Mouse (Mus musculus) midbrain, embryonic 14.5 days (tissue): ENCODE measurements at regions not wholly inside any gene's neighbourhood (a gene's known extent, or its start where the extent isn't known, plus 50 kb on each side); places are given as distances from the start of the nearest gene placed in this dataset.

Experiments
- ATAC-seq: fragments of 200-750 bp; cut with Nextera tagmentation; 2 replicates; pipeline ENCODE4 v1.8.0; 2017; ENCODE audit warnings: moderate number of reproducible peaks, moderate library complexity; ENCODE audit not compliant: low FRiP score, low TSS enrichment
- DNase-seq: peaks from one replicate; pipeline ENCODE4 v3.0.0-alpha.2; 2015
- H3K27ac ChIP-seq: fragments of 300-500 bp; sonication (generic); replicated peaks from 2 replicates; pipeline ENCODE4 v1.5.1; 2014; ENCODE audit warnings: mild to moderate bottlenecking, low read depth, low read length, moderate library complexity
- H3K27me3 ChIP-seq: fragments of 300-500 bp; sonication (generic); 2 replicates; pipeline ENCODE4 v1.6.1; 2014; ENCODE audit warnings: low read length, control low read depth, mixed read lengths; ENCODE audit not compliant: control insufficient read depth, insufficient read depth
- H3K36me3 ChIP-seq: fragments of 300-500 bp; sonication (generic); 2 replicates; pipeline ENCODE4 v1.6.1; 2014; ENCODE audit warnings: low read length, control low read depth; ENCODE audit not compliant: control insufficient read depth, insufficient read depth
- H3K4me1 ChIP-seq: fragments of 300-500 bp; sonication (generic); 2 replicates; pipeline ENCODE4 v1.6.1; 2014; ENCODE audit warnings: mild to moderate bottlenecking, antibody characterized with exemption, low read length, control low read depth; ENCODE audit not compliant: control insufficient read depth, insufficient read depth
- H3K4me2 ChIP-seq: fragments of 300-500 bp; sonication (generic); 2 replicates; pipeline ENCODE4 v1.6.1; 2014; ENCODE audit warnings: mild to moderate bottlenecking, low read length, moderate library complexity
- H3K4me3 ChIP-seq: fragments of 300-500 bp; sonication (generic); replicated peaks from 2 replicates; pipeline ENCODE4 v1.5.1; 2014; ENCODE audit warnings: low read depth, low read length
- H3K9ac ChIP-seq: fragments of 300-500 bp; sonication (generic); replicated peaks from 2 replicates; pipeline ENCODE4 v1.6.1; 2014; ENCODE audit warnings: mild to moderate bottlenecking, low read length, moderate library complexity
- H3K9me3 ChIP-seq: fragments of 300-500 bp; sonication (generic); 2 replicates; pipeline ENCODE4 v1.6.1; 2016; ENCODE audit warnings: low read length, control low read depth, mixed read lengths; ENCODE audit not compliant: control insufficient read depth
- WGBS: fragments of 180-500 bp; shearing (Covaris S2); extraction: QIAGEN DNeasy Blood & Tissue Kit; methylation state at CpG from one replicate; pipeline ENCODE4 v1.1.7; 2014; 5-methylcytosine and 5-hydroxymethylcytosine counted together

GRCm38 (mm10) chr10:54858075-54858474 lies 781.7 kb upstream of the Man1a start:
- H3K36me3 ChIP-seq: no peaks in the 10 kb centered on the region
- DNase-seq (no peak), ATAC-seq (no peak)
- no peak overlapping the region for H3K27ac ChIP-seq
- H3K4me2 ChIP-seq: no peak overlapping the region
- no peaks in the 10 kb centered on the region for H3K27me3 ChIP-seq
- no peak overlapping the region for H3K9ac ChIP-seq
- H3K4me1 ChIP-seq: no peaks in the 10 kb centered on the region
- no peak overlapping the region for H3K4me3 ChIP-seq
- H3K9me3 ChIP-seq: no peaks in the 10 kb centered on the region

- no peak overlapping the region for H3K4me2 ChIP-seq
Observed at GRCm38 (mm10) chr10:54841591-54841990, 765.2 kb upstream of the Man1a start.

GRCm38 (mm10) chr10:54839008-54839407 lies 762.6 kb upstream of the Man1a start:
- Histone ChIP-seq H3K27ac (no peak overlapping the region), H3K36me3 (no peaks in the 10 kb centered on the region), H3K4me1 (no peaks in the 10 kb centered on the region), H3K9ac (no peak overlapping the region), H3K9me3 (no peaks in the 10 kb centered on the region), H3K4me2 (no peak overlapping the region), H3K27me3 (no peaks in the 10 kb centered on the region), H3K4me3 (no peak overlapping the region)
- ATAC-seq (no peak), DNase-seq (no peak)

More at GRCm38 (mm10) chr10:54841591-54841990, 765.2 kb upstream of the Man1a start:
- no peak overlapping the region for H3K4me3 ChIP-seq
- no peaks in the 10 kb centered on the region for H3K27me3 ChIP-seq
- H3K36me3 ChIP-seq: no peaks in the 10 kb centered on the region
- DNase-seq (no peak), ATAC-seq (no peak)
- no peaks in the 10 kb centered on the region for H3K9me3 ChIP-seq
- H3K27ac ChIP-seq: no peak overlapping the region
- H3K4me1 ChIP-seq: no peaks in the 10 kb centered on the region
- 90% methylated on average over 2 of the region's 2 CpGs for WGBS
- H3K9ac ChIP-seq: no peak overlapping the region

GRCm38 (mm10) chr10:54814604-54815122 lies 738.3 kb upstream of the Man1a start:
- Histone ChIP-seq H3K4me3 (no peak overlapping the region), H3K27ac (no peak overlapping the region), H3K9ac (no peak overlapping the region), H3K4me1 (no peaks in the 10 kb centered on the region), H3K4me2 (no peak overlapping the region), H3K27me3 (no peaks in the 10 kb centered on the region), H3K9me3 (no peaks in the 10 kb centered on the region), H3K36me3 (no peaks in the 10 kb centered on the region)
- WGBS: 90% methylated on average over 2 of the region's 2 CpGs
- ATAC-seq: no peak
- no peak for DNase-seq

GRCm38 (mm10) chr10:54799478-54800196 lies 723.2 kb upstream of the Man1a start:
- Histone ChIP-seq H3K4me2 (peak overlapping the region; percentile 23; the same call in 1 of the 2 replicates), H3K27me3 (no peaks in the 10 kb centered on the region), H3K9me3 (no peaks in the 10 kb centered on the region), H3K36me3 (no peaks in the 10 kb centered on the region), H3K9ac (no peak overlapping the region), H3K4me1 (0 out of 2 replicates have a peak, but pooled peaks cover 4% of the 10 kb centered on the region), H3K27ac (peak overlapping the region; percentile 61), H3K4me3 (no peak overlapping the region)
- ATAC-seq: peak; percentile 77
- peak; percentile 61 for DNase-seq
- 60% methylated on average over 9 of the region's 9 CpGs for WGBS

GRCm38 (mm10) chr10:54797306-54797705 lies 720.9 kb upstream of the Man1a start:
- Histone ChIP-seq H3K36me3 (no peaks in the 10 kb centered on the region), H3K27me3 (no peaks in the 10 kb centered on the region), H3K4me1 (0 out of 2 replicates have a peak, but pooled peaks cover 4% of the 10 kb centered on the region), H3K27ac (no peak overlapping the region), H3K4me3 (no peak overlapping the region), H3K9ac (no peak overlapping the region), H3K9me3 (no peaks in the 10 kb centered on the region), H3K4me2 (no peak overlapping the region)
- ATAC-seq (no peak), DNase-seq (no peak)
- 76% methylated on average over 2 of the region's 2 CpGs for WGBS

GRCm38 (mm10) chr10:54761084-54761483 lies 684.7 kb upstream of the Man1a start:
- ATAC-seq: no peak
- 96% methylated on average over 2 of the region's 2 CpGs for WGBS
- Histone ChIP-seq H3K9me3 (no peaks in the 10 kb centered on the region), H3K27me3 (no peaks in the 10 kb centered on the region), H3K27ac (no peak overlapping the region), H3K4me1 (no peaks in the 10 kb centered on the region), H3K36me3 (no peaks in the 10 kb centered on the region), H3K4me2 (no peak overlapping the region), H3K9ac (no peak overlapping the region), H3K4me3 (no peak overlapping the region)
- no peak for DNase-seq

GRCm38 (mm10) chr10:54749239-54749638 lies 672.8 kb upstream of the Man1a start:
- DNase-seq: no peak
- Histone ChIP-seq H3K9ac (no peak overlapping the region), H3K27me3 (no peaks in the 10 kb centered on the region), H3K9me3 (no peaks in the 10 kb centered on the region), H3K4me2 (no peak overlapping the region), H3K4me3 (no peak overlapping the region), H3K4me1 (no peaks in the 10 kb centered on the region), H3K36me3 (no peaks in the 10 kb centered on the region), H3K27ac (no peak overlapping the region)
- WGBS: 75% methylated on average over 2 of the region's 2 CpGs
- ATAC-seq: no peak

GRCm38 (mm10) chr10:54737108-54737507 lies 660.7 kb upstream of the Man1a start:
- H3K9ac ChIP-seq: no peak overlapping the region
- no peaks in the 10 kb centered on the region for H3K4me1 ChIP-seq
- DNase-seq (no peak), ATAC-seq (no peak)
- no peaks in the 10 kb centered on the region for H3K9me3 ChIP-seq
- no peak overlapping the region for H3K27ac ChIP-seq
- no peaks in the 10 kb centered on the region for H3K27me3 ChIP-seq
- H3K36me3 ChIP-seq: no peaks in the 10 kb centered on the region
- H3K4me3 ChIP-seq: no peak overlapping the region
- no peak overlapping the region for H3K4me2 ChIP-seq
